Mouse (Mus musculus): Measurements from ENCODE around the gene Rogdi. TPM values are rescaled to one million over a fixed set of nuclear protein-coding genes. Genes with fewer than 3 reads are reported as not detected.

Gene Rogdi
- total RNA-seq, 1 experiment from 2014 or later = 10.7 TPM

Other genes with a start within 250 kb of the Rogdi start
- gene Cdip1, start 223.3 kb downstream of the Rogdi start, total RNA-seq (2017) = 16.2 and 17.2 TPM in 2 replicates
- gene 4930562C15Rik, start 178.1 kb downstream of the Rogdi start, total RNA-seq (2017) = not detected in 2 replicates
- 19.6 and 25.8 TPM in 2 replicates for gene Ubald1, start 133.2 kb downstream of the Rogdi start, total RNA-seq (2017)
- 11.2 and 13.5 TPM in 2 replicates for gene Mgrn1, start 127.3 kb downstream of the Rogdi start, total RNA-seq (2017)
- gene Nudt16l1, start 74.8 kb downstream of the Rogdi start, total RNA-seq (2017) = 11.5 and 17.5 TPM in 2 replicates
- 16.4 and 25.4 TPM in 2 replicates for gene Anks3, start 49.3 kb downstream of the Rogdi start, total RNA-seq (2017)
- not detected in 2 replicates for gene Sept12, start 15.7 kb downstream of the Rogdi start, total RNA-seq (2017)
- gene Smim22, start 6.3 kb downstream of the Rogdi start, total RNA-seq (2017) = not detected in 2 replicates
- gene Glyr1, start 36.3 kb upstream of the Rogdi start, total RNA-seq (2017) = 89.6 and 95.6 TPM in 2 replicates
- 50.9 and 67.4 TPM in 2 replicates for gene Ubn1, start 36.5 kb upstream of the Rogdi start, total RNA-seq (2017)
- 0.10 TPM in 1 of 2 replicates, not detected in the other for gene Ppl, start 118.9 kb upstream of the Rogdi start, total RNA-seq (2017)
- not detected in 2 replicates for gene Sec14l5, start 133.6 kb upstream of the Rogdi start, total RNA-seq (2017)
- gene Nagpa, start 190.5 kb upstream of the Rogdi start, total RNA-seq (2017) = 36.0 and 38.9 TPM in 2 replicates
- not detected in 2 replicates for gene AU021092, start 208.7 kb upstream of the Rogdi start, total RNA-seq (2017)
- 21.5 and 23.6 TPM in 2 replicates for gene Alg1, start 220.1 kb upstream of the Rogdi start, total RNA-seq (2017)
- gene Eef2kmt, start 242.4 kb upstream of the Rogdi start, total RNA-seq (2017) = 16.9 and 30.5 TPM in 2 replicates